Mouse (Mus musculus) liver, embryonic 13.5 days (tissue): ENCODE results near the gene Dnajb8. TPM values are rescaled to one million over a fixed set of nuclear protein-coding genes. Genes with fewer than 3 reads are reported as not detected.

Experiments used
- ATAC-seq: fragments of 200-750 bp; cut with Nextera tagmentation; 2 replicates; pipeline ENCODE4 v1.8.0; 2017; ENCODE audit warnings: low read depth, mild to moderate bottlenecking, moderate number of reproducible peaks, moderate library complexity
- DNase-seq: peaks from one replicate; pipeline ENCODE4 v3.0.0; 2022
- H3K27ac ChIP-seq: fragments of 300-500 bp; sonication (generic); 2 replicates; pipeline ENCODE4 v1.5.1; 2015; ENCODE audit warnings: moderate library complexity, mild to moderate bottlenecking, inconsistent platforms
- H3K27me3 ChIP-seq: fragments of 300-500 bp; sonication (generic); 2 replicates; pipeline ENCODE4 v1.6.1; 2015; ENCODE audit warnings: mild to moderate bottlenecking, inconsistent platforms
- H3K36me3 ChIP-seq: fragments of 300-500 bp; sonication (generic); 2 replicates; pipeline ENCODE4 v1.6.1; 2015; ENCODE audit warnings: mild to moderate bottlenecking, inconsistent platforms
- H3K4me1 ChIP-seq: fragments of 300-500 bp; sonication (generic); replicated peaks from 2 replicates; pipeline ENCODE4 v1.6.1; 2015; ENCODE audit warnings: inconsistent platforms
- H3K4me2 ChIP-seq: fragments of 300-500 bp; sonication (generic); 2 replicates; pipeline ENCODE4 v1.6.1; 2015; ENCODE audit warnings: inconsistent platforms, mild to moderate bottlenecking, moderate library complexity
- H3K4me3 ChIP-seq: fragments of 300-500 bp; sonication (generic); replicated peaks from 2 replicates; pipeline ENCODE4 v1.5.1; 2015; ENCODE audit warnings: mild to moderate bottlenecking, inconsistent platforms
- H3K9ac ChIP-seq: fragments of 300-500 bp; sonication (generic); 2 replicates; pipeline ENCODE4 v1.6.1; 2015; ENCODE audit warnings: mild to moderate bottlenecking, inconsistent platforms
- H3K9me3 ChIP-seq: fragments of 300-500 bp; sonication (generic); replicated peaks from 2 replicates; pipeline ENCODE4 v1.6.1; 2016; ENCODE audit warnings: inconsistent platforms
- WGBS: fragments of 180-500 bp; shearing (Covaris S2); methylation state at CpG from one replicate; pipeline ENCODE4 v1.1.7; 2015; ENCODE audit not compliant: insufficient replicate concordance; 5-methylcytosine and 5-hydroxymethylcytosine counted together
- polyA plus RNA-seq: library from polyadenylated mRNA; unstranded; fragments of >200 nt; fragmentation: Nextera tagmentation; extraction: Ambion mirVana; gene quantifications from 2 replicates; pipeline ENCODE4 v1.2.1, GENCODE M21; 2015

Dnajb8 gene
- polyA plus RNA-seq, 1 experiment from 2014 or later = not detected

GRCm38 (mm10) chr6:88301234-88301633, 79.2 kb downstream of the Dnajb8 start:
- no peak overlapping the region for H3K4me3 ChIP-seq
- H3K9ac ChIP-seq = no peak overlapping the region
- H3K9me3 ChIP-seq = no peaks in the 10 kb centered on the region
- H3K36me3 ChIP-seq = peaks cover 8% of the 10 kb centered on the region
- WGBS = 60% methylated on average over 7 of the region's 7 CpGs
- peaks cover 15% of the 10 kb centered on the region for H3K4me1 ChIP-seq
- 0 out of 2 replicates have a peak, but pooled peaks cover 2% of the 10 kb centered on the region for H3K27me3 ChIP-seq
- ATAC-seq (no peak), DNase-seq (no peak)
- no peak overlapping the region for H3K27ac ChIP-seq
- H3K4me2 ChIP-seq = no peak overlapping the region

Other genes with a start within 250 kb of the Dnajb8 start
- gene H1fx, start 240.6 kb upstream of the Dnajb8 start, polyA plus RNA-seq = 1.8 and 2.5 TPM in 2 replicates
- gene Rab7, start 177.0 kb upstream of the Dnajb8 start, polyA plus RNA-seq = 108 and 132 TPM in 2 replicates
- 198 and 228 TPM in 2 replicates for gene Rpn1, start 137.8 kb upstream of the Dnajb8 start, polyA plus RNA-seq
- 6.9 and 7.4 TPM in 2 replicates for gene Gata2, start 28.4 kb upstream of the Dnajb8 start, polyA plus RNA-seq
- gene Eefsec, start 224.3 kb downstream of the Dnajb8 start, polyA plus RNA-seq = 22.8 and 23.1 TPM in 2 replicates
- gene Ruvbl1, start 243.1 kb downstream of the Dnajb8 start, polyA plus RNA-seq = 113 and 122 TPM in 2 replicates